9 mouse cellular contexts compared by ENCODE assay signal in genomic region chr3:21820051-21820598, GRCm38 (mm10).
DNase-seq lines count a peak whose midpoint lies in the region; ATAC-seq and TF ChIP-seq lines count a peak whose summit lies in the region.
"Had no signal": no experiment of that assay in that cellular context is flagged by ENCODE, and none has a peak within 500 bp of the region (broad histone marks: within the 10 kb centered on the region; RNA-seq: fewer than 3 reads in every experiment).

No protein-coding gene starts in this region.

- CTCF ChIA-PET in Patski (lab: Charles Lee): interaction anchor here (0.8 to 0.9 kb wide), 2 partner anchors 22 to 85 kb away, joined by 3 read pairs; no protein-coding TSS in a partner anchor

- no peaks in the 10 kb centered on the region for H3K9me3 ChIP-seq in kidney, postnatal 0 days (replicated peaks; ENCODE audit: low read length)
- no peaks in the 10 kb centered on the region for H3K9me3 ChIP-seq in heart, embryonic 10.5 days

- H3K4me1 ChIP-seq in kidney, postnatal 0 days (replicated peaks; ENCODE audit: insufficient read depth, low read length): no peaks in the 10 kb centered on the region
- peaks cover 20% of the 10 kb centered on the region for H3K4me1 ChIP-seq in heart, embryonic 10.5 days
- H3K4me1 ChIP-seq in thymus, adult 2 months (replicated peaks; ENCODE audit: control insufficient read depth, insufficient read depth, low read length): no peaks in the 10 kb centered on the region

- TF ChIP-seq CTCF in kidney, postnatal 0 days (IDR thresholded peaks at IDR 0.05; ENCODE audit: low read depth): no peak
- TF ChIP-seq CTCF in Patski (IDR thresholded peaks at IDR 0.05): no peak
- no peak for TF ChIP-seq CTCF in thymus, adult 2 months (IDR thresholded peaks at IDR 0.05; ENCODE audit: borderline replicate concordance, control insufficient read depth, extremely low read depth, insufficient read depth, low read length, poor library complexity)
- TF ChIP-seq CTCF in left cerebral cortex, adult 2 months (IDR thresholded peaks at IDR 0.05): no peak

- H3K4me2 ChIP-seq in kidney, postnatal 0 days (ENCODE audit: low read length): no peak overlapping the region

- no peak overlapping the region for H3K4me3 ChIP-seq in kidney, postnatal 0 days (replicated peaks; ENCODE audit: low read depth, low read length)
- H3K4me3 ChIP-seq in heart, embryonic 10.5 days: no peak overlapping the region
- no peak overlapping the region for H3K4me3 ChIP-seq in thymus, adult 2 months (ENCODE audit: control insufficient read depth, insufficient read depth, low read length)
- H3K4me3 ChIP-seq in left cerebral cortex, adult 2 months: no peak overlapping the region

- TF ChIP-seq POLR2A in thymus, adult 2 months (IDR thresholded peaks at IDR 0.05; ENCODE audit: control insufficient read depth, extremely low read depth, insufficient read depth, low read length, poor library complexity): no peak

- peak; percentile 38 for DNase-seq in kidney, postnatal 0 days (ENCODE audit: low spot score)
- DNase-seq in kidney, adult 11 months: no peak
- DNase-seq in Patski (ENCODE audit: low read depth, low spot score): peak; percentile 69
- no peak for DNase-seq in heart, embryonic 10.5 days (ENCODE audit: low spot score)
- peak; percentile 32 for DNase-seq in lung, postnatal 10 days
- no peak for DNase-seq in gastrocnemius, postnatal 14 days
- DNase-seq in thymus, adult 2 months: no peak
- DNase-seq in left cerebral cortex, adult 2 months (ENCODE audit: extremely low spot score in 1 of 2, low spot score in 2 of 2): no peak

- H3K36me3 ChIP-seq in kidney, postnatal 0 days (ENCODE audit: insufficient read depth, low read length): no peaks in the 10 kb centered on the region
- H3K36me3 ChIP-seq in heart, embryonic 10.5 days: no peaks in the 10 kb centered on the region
- no peaks in the 10 kb centered on the region for H3K36me3 ChIP-seq in thymus, adult 2 months (ENCODE audit: control insufficient read depth, insufficient read depth, low read length)

- in situ Hi-C loops in Patski (cut with MboI; ENCODE audit: low pct_unique_long_range_greater_than_20kb): loop anchor here (5.0 to 10.0 kb wide), 2 partner anchors 117 to 1165 kb away; no protein-coding TSS in a partner anchor

- ATAC-seq in kidney, postnatal 0 days (replicated peaks; ENCODE audit: low FRiP score, low read depth): no peak
- peak; percentile 68 for ATAC-seq in Patski
- ATAC-seq: intestine, postnatal 0 days had no signal

- no peaks in the 10 kb centered on the region for H3K27me3 ChIP-seq in kidney, postnatal 0 days (ENCODE audit: insufficient read depth, low read length)
- no peaks in the 10 kb centered on the region for H3K27me3 ChIP-seq in Patski
- H3K27me3 ChIP-seq in heart, embryonic 10.5 days (ENCODE audit: insufficient read depth, poor library complexity, severe bottlenecking): no peaks in the 10 kb centered on the region
- no peaks in the 10 kb centered on the region for H3K27me3 ChIP-seq in thymus, adult 2 months (ENCODE audit: control insufficient read depth, insufficient read depth, low read length)

- no peak overlapping the region for H3K27ac ChIP-seq in kidney, postnatal 0 days
- peak overlapping the region; percentile 53 for H3K27ac ChIP-seq in heart, embryonic 10.5 days
- no peak overlapping the region for H3K27ac ChIP-seq in thymus, adult 2 months (ENCODE audit: control insufficient read depth, insufficient read depth, low read length)
- H3K27ac ChIP-seq in left cerebral cortex, adult 2 months: no peak overlapping the region

- H3K9ac ChIP-seq in kidney, postnatal 0 days (ENCODE audit: low read depth, low read length): no peak overlapping the region

- POLR2A ChIA-PET in Patski (lab: Charles Lee): no interaction called here

- intact Hi-C loops in gastrocnemius, postnatal 14 days (cut with DNase I; ENCODE audit: low total_unique reads): no loop called here
- intact Hi-C loops in left cerebral cortex, adult 2 months (cut with DNase I): no loop called here

- WGBS in kidney, postnatal 0 days: 64% methylated on average over 3 of the region's 3 CpGs
- WGBS in heart, embryonic 10.5 days: 47% methylated on average over 3 of the region's 3 CpGs
- 98% methylated on average over 3 of the region's 3 CpGs for WGBS in thymus, adult 2 months

Comparison
In these comparisons a context has a peak if more than half of its experiments do, and no peak if none do; other contexts are left out.
1. DNase-seq: peak in kidney, postnatal 0 days (single experiment), Patski (single experiment) and lung, postnatal 10 days (single experiment); none in kidney, adult 11 months (single experiment), heart, embryonic 10.5 days (single experiment), gastrocnemius, postnatal 14 days (single experiment), thymus, adult 2 months (single experiment) and left cerebral cortex, adult 2 months (0 of 2).